Mouse (Mus musculus): ENCODE results near the gene Tmed5. TPM values are rescaled to one million over a fixed set of nuclear protein-coding genes. Genes with fewer than 3 reads are reported as not detected.

The Tmed5 gene
- total RNA-seq, 2 experiments from 2014 or later, result 97.4 to 98.3 TPM

Other genes with a start within 250 kb of the Tmed5 start
- gene Rpl5, start 232.1 kb downstream of the Tmed5 start, total RNA-seq (2015), result 475 and 483 TPM in 2 replicates
- gene Rpl5, start 232.1 kb downstream of the Tmed5 start, total RNA-seq (2017), result 228 and 280 TPM in 2 replicates
- 43.3 and 48.4 TPM in 2 replicates for gene Fam69a, start 145.5 kb downstream of the Tmed5 start, total RNA-seq (2015)
- 16.2 and 27.8 TPM in 2 replicates for gene Fam69a, start 145.5 kb downstream of the Tmed5 start, total RNA-seq (2017)
- gene Mtf2, start 66.9 kb downstream of the Tmed5 start, total RNA-seq (2015), result 101 and 125 TPM in 2 replicates
- gene Mtf2, start 66.9 kb downstream of the Tmed5 start, total RNA-seq (2017), result 102 and 137 TPM in 2 replicates
- 14.4 and 15.7 TPM in 2 replicates for gene Ccdc18, start 255 bp upstream of the Tmed5 start, total RNA-seq (2015)
- 20.0 and 27.7 TPM in 2 replicates for gene Ccdc18, start 255 bp upstream of the Tmed5 start, total RNA-seq (2017)
- 82.6 and 102 TPM in 2 replicates for gene Dr1, start 136.3 kb upstream of the Tmed5 start, total RNA-seq (2015)
- 67.8 and 73.8 TPM in 2 replicates for gene Dr1, start 136.3 kb upstream of the Tmed5 start, total RNA-seq (2017)
- 4.2 and 4.8 TPM in 2 replicates for gene Pigg, start 180.0 kb upstream of the Tmed5 start, total RNA-seq (2015)
- gene Pigg, start 180.0 kb upstream of the Tmed5 start, total RNA-seq (2017), result 6.6 and 8.4 TPM in 2 replicates
- not detected in 2 replicates for gene Gm42517, start 235.3 kb upstream of the Tmed5 start, total RNA-seq (2015)
- not detected in 2 replicates for gene Gm42517, start 235.3 kb upstream of the Tmed5 start, total RNA-seq (2017)